Mouse (Mus musculus): Measurements from ENCODE around the gene Zp3r. TPM values are rescaled to one million over a fixed set of nuclear protein-coding genes. Genes with fewer than 3 reads are reported as not detected.
A peak's percentile ranks its signal among the peaks of the same experiment; 100 is the strongest.
"Not testable (repeated sequence)": the region's sequence is repeated elsewhere in the genome, so short reads cannot be mapped to it uniquely, and the experiment has no call there.

The Zp3r gene
- total RNA-seq (2021) = not detected
- long read RNA-seq, experiment 1 = 0 reads
- long read RNA-seq, experiment 2 = 0 reads

DNA sequence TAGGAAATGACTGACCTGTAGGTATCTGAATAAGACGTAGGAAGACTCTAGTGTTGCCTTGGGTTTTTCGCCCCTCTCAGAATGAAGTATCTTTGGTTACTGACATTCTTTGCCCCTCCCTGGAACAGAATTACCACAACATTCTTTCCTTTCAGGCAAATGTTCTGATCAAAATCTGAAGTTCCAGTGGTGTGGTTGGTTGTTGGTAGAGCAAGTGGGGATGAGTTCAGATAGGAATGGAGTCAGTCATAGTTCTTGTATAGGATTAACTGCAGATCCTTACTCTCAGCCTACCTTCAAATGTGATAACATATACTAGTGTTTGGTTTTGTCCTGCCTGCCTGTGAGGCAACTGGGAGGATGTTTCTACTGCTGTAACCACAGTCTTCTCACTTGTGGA is at the start of gene Zp3r:
Gene Zp3r (minus strand): TSS at position 101 of the 400 bp plus-strand sequence.
- DNase-seq = no peak
- intact Hi-C loops (cut with DNase I; ENCODE audit: low total_unique reads) = no loop called here

DNA sequence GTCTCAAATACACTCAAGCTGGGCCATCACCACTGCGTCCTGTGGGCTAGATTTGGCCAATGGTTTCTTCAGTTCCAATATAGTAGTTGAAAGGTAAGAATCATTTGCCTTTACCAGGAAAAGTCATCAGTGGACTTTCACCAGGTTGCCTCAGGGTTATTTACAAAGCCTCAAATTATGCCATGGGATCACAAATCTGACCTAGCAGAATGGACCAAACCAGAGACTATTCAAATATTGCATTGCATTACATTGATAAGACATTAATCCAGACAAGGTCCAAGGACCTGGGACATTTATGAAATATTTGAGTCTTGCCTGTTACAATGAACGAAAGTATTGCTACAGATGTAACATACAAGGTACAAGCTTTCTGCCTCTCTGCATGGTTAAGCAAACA is 49.1 kb upstream of the Zp3r start:
- intact Hi-C loops (cut with DNase I; ENCODE audit: low total_unique reads) = no loop called here
- DNase-seq = no peak

DNA sequence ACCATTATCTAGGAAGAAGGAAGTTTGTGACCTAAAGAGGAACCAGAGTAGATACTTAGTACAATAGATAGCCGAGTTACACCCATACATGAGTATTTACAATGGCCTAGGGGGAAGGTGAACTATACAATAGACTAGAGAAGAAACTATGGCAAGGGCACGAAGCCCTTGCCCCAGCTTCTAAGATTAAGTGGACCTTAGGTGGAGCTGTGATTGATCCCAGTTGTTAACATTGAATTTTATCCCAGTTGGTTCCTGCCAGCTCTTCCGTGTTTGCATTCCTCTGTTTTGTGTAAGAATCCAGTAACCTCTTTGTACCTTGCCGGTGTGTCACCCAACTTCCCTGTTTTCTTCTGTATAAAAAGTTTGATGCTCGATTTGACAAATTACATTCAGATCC is 34.2 kb upstream of the Zp3r start:
- intact Hi-C loops (cut with DNase I; ENCODE audit: low total_unique reads); DNase-seq: not testable (repeated sequence)

DNA sequence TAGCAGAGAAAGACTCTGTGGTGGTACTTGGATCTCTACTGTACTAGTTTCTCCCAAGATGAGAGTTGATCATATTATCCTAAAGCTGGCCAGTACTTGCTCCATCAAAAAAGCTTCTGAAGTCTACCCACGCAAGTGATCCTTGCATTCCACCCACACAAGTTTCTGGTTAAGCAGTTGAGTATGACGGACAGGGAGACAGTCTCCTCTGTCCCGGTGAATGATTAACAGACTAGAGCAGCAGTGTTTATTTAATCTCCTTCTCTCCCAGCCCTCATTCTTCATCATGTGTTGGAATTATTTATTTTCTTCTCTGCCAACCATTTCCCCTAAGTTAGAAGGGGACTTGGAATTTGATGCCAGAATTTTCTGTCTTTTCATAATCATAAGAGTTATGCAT is 32.0 kb upstream of the Zp3r start, which contains the start of gene C4bp:
Gene C4bp (minus strand): TSS at position 179 of the 400 bp plus-strand sequence.
- DNase-seq = no peak
- intact Hi-C loops (cut with DNase I; ENCODE audit: low total_unique reads) = no loop called here

DNA sequence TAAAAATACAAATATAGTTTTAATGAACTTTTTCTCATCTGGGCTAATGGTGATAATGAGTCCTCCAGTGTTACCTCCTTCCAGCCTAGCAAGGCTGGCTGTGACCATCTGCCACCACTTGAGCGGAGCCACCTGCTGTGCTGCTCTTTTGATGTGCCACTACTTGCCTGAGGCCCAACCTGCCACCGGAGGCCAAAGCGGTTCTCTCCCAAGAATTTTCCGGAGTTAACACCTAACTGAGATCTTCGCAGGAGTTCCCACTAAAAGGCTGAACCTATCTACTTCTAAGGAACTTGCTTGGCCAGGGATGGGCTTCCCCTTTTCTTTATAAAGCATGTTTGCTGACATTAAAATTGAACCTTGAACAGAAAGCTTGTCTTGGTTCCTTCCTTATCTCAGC is 30.2 kb upstream of the Zp3r start:
- intact Hi-C loops (cut with DNase I; ENCODE audit: low total_unique reads); DNase-seq: not testable (repeated sequence)

GRCm38 (mm10) chr1:130644103-130644502 is 14.7 kb upstream of the Zp3r start:
- intact Hi-C loops (cut with DNase I; ENCODE audit: low total_unique reads) = loop anchor here (5.0 kb wide), 1 partner anchor 67 kb away; no protein-coding TSS in a partner anchor
- no peak for DNase-seq

DNA sequence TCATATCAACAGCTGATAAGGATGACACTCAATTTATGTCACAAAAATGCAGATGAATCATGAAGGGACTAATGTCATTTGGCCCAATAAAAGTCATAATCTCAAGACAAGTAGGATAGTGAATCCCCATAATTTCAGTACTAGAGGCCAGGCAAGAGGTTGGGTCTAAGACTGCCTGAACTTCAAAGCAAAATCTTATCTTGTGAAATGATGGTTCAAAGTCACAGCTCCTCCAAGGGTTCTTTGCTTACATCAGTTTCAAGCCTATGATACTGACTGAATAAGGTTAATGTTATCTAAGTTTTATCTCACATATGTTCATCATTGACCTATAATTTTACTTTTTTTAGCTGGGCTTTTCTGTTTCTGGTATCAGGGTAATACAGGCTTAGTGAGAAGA is 11.5 kb upstream of the Zp3r start:
- intact Hi-C loops (cut with DNase I; ENCODE audit: low total_unique reads) = loop anchor here (5.0 kb wide), 1 partner anchor 64 kb away; no protein-coding TSS in a partner anchor
- DNase-seq = no peak

DNA sequence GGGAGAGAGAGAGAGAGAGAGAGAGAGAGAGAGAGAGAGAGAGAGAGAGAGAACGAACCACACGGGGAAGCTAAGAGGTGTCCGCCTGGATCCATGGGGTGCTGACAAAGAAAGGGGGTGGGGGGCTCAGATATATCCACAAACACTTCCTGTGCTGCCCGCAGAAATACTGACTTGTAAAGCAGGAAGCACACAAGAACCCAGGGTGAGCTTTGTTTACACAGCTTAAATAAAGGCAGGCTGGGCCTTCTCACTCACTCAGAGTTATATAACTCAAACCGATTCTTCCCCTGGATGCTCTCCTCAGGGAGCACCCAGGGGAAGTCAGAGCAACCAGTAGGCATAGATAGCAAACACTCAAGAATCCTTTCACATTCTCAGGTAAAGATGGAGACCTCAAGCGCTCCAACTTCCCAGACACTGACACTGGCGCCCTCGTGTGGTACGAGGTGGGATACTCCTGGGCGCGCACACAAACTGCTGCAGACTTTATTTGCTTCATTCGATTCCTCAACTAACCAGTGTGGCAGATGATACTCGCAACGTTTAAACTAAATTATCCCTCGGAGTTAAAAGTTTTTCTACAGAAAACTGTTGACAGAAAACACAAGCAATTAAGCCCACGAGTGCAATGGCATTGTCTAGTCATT is 4.5 kb upstream of the Zp3r start:
- DNase-seq = peak; percentile 61
- intact Hi-C loops (cut with DNase I; ENCODE audit: low total_unique reads) = loop anchor here (2.0 kb wide), 1 partner anchor 85 kb away; no protein-coding TSS in a partner anchor

DNA sequence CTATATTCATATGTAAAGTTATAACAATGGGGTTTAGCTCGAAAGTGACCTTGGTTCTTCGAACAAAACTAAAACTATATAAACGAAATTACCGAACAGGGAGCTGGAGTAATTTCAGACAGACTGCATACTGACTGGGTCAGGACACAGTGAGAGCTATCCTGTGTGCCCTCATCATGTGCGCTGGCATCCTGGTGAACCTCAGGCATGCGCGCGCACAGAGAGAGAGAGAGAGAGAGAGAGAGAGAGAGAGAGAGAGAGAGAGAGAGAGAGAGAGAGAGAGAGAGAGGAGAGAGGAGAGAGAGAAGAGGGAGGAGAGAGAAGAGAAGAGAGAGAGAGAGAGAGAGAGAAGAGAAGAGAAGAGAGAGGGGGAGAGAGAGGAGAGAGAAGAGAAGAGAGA is 3.9 kb upstream of the Zp3r start:
- no peak for DNase-seq
- intact Hi-C loops (cut with DNase I; ENCODE audit: low total_unique reads) = no loop called here

- intact Hi-C loops (cut with DNase I; ENCODE audit: low total_unique reads) = no loop called here
- no peak for DNase-seq
Measured at GRCm38 (mm10) chr1:130596291-130596690, 33.1 kb downstream of the Zp3r start.

GRCm38 (mm10) chr1:130588659-130589058 is 40.8 kb downstream of the Zp3r start:
- intact Hi-C loops (cut with DNase I; ENCODE audit: low total_unique reads) = no loop called here

GRCm38 (mm10) chr1:130576389-130576788 is 53.0 kb downstream of the Zp3r start:
- no peak for DNase-seq
- intact Hi-C loops (cut with DNase I; ENCODE audit: low total_unique reads) = loop anchor here (5.0 kb wide), 1 partner anchor 66 kb away; no protein-coding TSS in a partner anchor

More at GRCm38 (mm10) chr1:130588659-130589058, 40.8 kb downstream of the Zp3r start:
- peak; percentile 65 for DNase-seq

DNA sequence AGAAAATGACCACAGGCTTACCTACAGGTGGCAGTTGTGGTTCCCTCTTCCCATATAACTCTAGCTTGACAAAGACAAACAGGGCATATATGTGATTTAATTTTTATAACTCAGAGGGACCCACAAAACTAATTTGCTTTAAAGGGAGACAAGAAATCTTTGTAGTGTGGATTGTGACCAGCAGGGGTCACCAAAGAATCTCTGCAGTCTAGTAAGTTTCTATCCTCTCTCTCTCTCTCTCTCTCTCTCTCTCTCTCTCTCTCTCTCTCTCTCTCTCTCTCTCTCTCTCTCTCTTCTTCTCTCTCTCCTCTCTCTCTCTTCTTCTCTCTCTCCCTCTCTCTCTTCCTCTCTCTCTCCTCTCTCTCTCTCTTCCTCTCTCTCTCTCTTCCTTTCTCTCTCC is 53.5 kb downstream of the Zp3r start:
- intact Hi-C loops (cut with DNase I; ENCODE audit: low total_unique reads) = loop anchor here (5.0 kb wide), 1 partner anchor 66 kb away; no protein-coding TSS in a partner anchor
- peak; percentile 20 for DNase-seq

DNA sequence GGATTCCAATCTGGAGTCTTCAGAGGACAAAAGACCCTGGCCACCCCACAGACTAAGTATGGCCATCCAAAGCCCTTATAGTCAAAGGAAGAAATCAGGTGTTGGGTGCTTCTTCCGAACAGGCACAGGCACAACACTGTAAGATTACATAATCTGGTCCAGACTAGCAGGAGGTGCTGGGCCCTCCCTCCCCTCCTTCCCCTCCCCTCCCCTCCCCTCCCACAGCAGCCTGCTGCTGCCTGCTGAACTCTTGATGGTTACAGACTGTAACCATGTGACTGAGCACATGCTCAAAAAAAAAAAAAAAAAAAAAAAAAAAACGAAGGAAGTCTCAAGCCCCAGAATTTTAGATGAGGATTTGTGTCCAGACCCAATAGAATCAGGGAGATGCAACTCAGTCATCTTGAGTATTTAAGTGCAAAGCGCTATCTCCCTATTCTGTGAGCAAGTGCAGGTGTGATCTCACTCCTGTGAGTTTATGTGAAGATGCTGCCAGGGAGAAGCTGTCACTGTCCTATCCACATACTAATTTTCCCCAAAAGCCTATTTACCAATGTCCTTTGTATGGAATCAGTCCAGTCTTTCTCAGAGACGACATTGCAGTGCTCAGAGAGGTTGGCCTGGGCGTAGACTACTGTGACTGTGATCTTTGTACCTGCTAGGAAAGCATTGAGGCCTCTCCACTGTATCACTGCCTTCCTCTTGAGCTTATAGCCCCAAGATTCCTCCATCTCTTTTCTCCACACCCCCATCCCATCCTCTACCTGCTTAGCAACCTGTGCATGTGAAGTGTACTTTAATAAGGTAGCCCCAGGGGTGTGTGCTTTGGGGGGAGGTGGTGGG is 77.8 kb downstream of the Zp3r start:
- intact Hi-C loops (cut with DNase I; ENCODE audit: low total_unique reads) = no loop called here
- no peak for DNase-seq

GRCm38 (mm10) chr1:130550242-130551167 is 78.9 kb downstream of the Zp3r start:
- intact Hi-C loops (cut with DNase I; ENCODE audit: low total_unique reads) = no loop called here
- DNase-seq = peak; percentile 14

GRCm38 (mm10) chr1:130549698-130550097 is 79.7 kb downstream of the Zp3r start:
- intact Hi-C loops (cut with DNase I; ENCODE audit: low total_unique reads) = loop anchor here (2.0 to 10.0 kb wide), 2 partner anchors 85 to 225 kb away; no protein-coding TSS in a partner anchor
- no peak for DNase-seq

GRCm38 (mm10) chr1:130549160-130549559 is 80.3 kb downstream of the Zp3r start:
- DNase-seq = no peak
- intact Hi-C loops (cut with DNase I; ENCODE audit: low total_unique reads) = loop anchor here (2.0 to 10.0 kb wide), 2 partner anchors 86 to 226 kb away; no protein-coding TSS in a partner anchor

- intact Hi-C loops (cut with DNase I; ENCODE audit: low total_unique reads) = loop anchor here (2.0 to 10.0 kb wide), 2 partner anchors 87 to 227 kb away; no protein-coding TSS in a partner anchor
- DNase-seq = peak; percentile 34
Measured at GRCm38 (mm10) chr1:130547674-130548429, 81.6 kb downstream of the Zp3r start.
